Mouse (Mus musculus): ENCODE measurements at regions not wholly inside any gene's neighbourhood (a gene's known extent, or its start where the extent isn't known, plus 50 kb on each side); places are given as distances from the start of the nearest gene placed in this dataset.

DNA sequence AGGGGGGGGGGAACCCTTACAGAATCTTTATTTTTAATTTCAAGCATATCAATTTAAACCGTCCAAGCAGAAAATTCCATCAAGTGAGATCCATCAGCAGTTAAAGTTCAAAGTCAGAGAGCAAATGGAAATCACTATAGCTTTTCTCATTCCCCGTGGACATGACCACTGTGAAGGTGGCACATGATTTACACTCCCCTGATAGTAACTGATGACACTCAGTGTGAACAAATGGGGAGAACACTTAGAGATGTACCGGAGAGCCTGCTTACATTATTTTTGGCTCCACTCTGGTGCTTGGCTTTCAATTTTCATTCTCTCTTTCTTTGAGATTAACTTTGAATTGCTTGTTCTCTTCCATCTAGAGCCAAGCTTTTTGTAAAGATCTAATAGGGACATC lies 140.0 kb downstream of the Gm11146 start:
- in situ Hi-C loops (cut with MboI; ENCODE audit: unreplicated experiment in 2 of 2): no loop called here

DNA sequence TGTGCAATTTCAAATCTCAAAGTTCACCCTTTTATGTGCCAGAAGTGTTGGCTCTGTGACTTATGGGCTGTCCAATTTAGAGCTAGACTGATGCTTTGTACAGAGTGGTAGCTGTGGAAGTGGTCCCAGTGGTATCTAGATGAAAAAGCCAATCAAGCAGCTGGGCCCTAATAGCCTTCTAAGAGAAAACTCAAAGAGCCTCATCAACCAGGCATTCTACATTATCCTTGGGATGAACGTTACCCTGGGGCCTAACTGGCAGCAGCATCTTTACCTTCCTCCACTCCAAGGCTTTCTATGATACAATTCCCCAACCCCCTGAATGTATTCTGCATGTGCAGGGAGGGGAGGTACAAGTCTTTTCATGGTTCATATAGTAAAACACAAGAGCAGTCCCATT lies 140.4 kb downstream of the Gm11146 start:
- in situ Hi-C loops (cut with MboI; ENCODE audit: unreplicated experiment in 2 of 2): no loop called here

DNA sequence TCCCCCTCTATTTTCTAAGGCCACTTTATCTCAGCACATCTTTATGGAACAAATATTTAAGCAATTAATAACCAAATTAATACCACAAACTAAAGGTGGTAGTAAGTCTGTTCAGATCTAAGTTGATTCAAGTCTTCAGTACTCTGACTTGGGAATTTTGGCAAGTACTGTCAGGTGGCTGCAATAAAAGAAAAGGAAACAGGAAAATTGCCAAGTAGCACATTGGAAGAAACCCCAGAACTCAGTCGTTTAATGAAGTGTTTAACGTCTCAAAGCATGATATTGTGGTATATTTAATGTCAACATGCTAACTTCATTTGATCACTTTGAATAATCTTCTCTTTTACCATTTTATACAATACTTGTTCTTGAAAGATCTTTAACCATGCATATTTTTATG lies 142.2 kb downstream of the Gm11146 start:
- in situ Hi-C loops (cut with MboI; ENCODE audit: unreplicated experiment in 2 of 2): no loop called here

DNA sequence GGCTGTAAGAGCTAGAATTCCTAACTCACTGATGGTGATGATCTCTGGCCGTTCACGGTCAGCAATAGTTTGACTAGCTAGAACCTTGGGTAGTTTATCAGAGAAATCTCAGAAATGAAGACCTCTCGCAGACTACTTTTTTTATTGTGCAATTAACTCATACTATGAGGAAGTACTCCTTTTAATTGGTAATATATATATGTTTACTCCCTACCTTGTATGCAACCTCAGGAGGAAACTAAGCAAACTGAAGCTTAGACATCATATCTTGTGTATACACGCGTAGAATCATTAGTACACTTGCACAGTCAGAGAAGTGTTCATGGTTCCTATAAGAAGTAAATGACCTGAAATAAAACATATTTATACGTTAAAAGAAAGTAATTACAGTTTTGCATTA lies 157.2 kb downstream of the Gm11146 start:
- in situ Hi-C loops (cut with MboI; ENCODE audit: unreplicated experiment in 2 of 2): loop anchor here (5.0 kb wide), 2 partner anchors 192 to 317 kb away; no protein-coding TSS in a partner anchor

DNA sequence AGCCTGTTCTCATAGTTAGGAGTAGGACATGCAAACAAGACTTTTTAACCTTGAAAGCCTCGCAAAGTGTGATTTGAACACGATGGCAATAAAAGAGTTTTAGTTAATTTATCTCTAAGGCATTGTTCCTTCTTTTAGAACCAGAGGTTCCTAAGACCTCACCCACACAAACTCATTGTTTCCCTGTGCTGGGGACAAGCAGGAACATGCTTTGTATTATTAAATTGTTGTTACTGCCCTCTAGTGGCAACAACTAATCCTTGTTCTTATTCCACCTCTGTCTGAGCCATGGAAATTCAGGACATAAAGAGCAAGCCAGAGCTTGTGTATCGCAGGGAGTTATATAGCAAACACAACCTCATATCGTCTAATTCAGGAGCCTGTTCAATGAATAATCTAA lies 157.9 kb downstream of the Gm11146 start:
- in situ Hi-C loops (cut with MboI; ENCODE audit: unreplicated experiment in 2 of 2): loop anchor here in 1 of 2 experiments (5.0 kb wide), 1 partner anchor 317 kb away; no protein-coding TSS in a partner anchor

DNA sequence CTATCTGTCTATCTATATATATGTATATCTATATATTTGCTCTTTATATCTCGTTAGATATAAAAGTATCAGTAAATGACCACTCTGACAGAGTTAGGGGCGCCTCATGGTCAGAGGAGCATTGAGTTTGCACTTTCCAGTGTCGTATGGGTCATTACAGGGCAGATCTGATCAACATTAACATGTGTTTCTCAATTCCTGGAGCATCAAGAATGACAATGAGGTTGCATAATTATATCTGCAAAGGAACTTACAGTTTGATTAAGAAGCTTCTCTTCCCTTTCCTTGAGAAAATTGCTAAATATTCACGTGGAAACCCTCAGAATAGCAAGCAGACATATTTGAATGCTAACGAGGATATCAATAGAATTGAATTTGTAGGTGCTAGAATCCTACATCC lies 158.6 kb downstream of the Gm11146 start:
- in situ Hi-C loops (cut with MboI; ENCODE audit: unreplicated experiment in 2 of 2): loop anchor here in 1 of 2 experiments (5.0 kb wide), 1 partner anchor 316 kb away; no protein-coding TSS in a partner anchor

DNA sequence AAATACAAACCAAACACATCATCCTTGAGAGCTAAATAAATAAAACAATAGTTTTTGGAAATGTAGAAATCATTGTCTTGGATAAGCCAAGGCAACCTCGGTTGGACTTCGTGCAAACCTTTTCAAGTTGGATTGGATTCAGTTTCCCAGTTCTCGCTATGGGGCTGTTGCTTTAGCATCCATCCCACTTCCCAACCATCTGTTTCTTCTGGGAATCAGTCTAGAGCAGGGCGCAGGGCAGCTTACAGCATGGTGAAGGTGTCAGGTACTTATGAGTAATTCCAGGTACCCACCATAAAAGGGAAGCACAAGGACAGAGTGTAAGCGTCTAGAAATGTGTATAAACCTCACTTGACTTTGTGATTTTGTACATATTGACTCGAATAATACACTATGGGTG lies 159.0 kb downstream of the Gm11146 start:
- in situ Hi-C loops (cut with MboI; ENCODE audit: unreplicated experiment in 2 of 2): loop anchor here in 1 of 2 experiments (5.0 kb wide), 1 partner anchor 316 kb away; no protein-coding TSS in a partner anchor

DNA sequence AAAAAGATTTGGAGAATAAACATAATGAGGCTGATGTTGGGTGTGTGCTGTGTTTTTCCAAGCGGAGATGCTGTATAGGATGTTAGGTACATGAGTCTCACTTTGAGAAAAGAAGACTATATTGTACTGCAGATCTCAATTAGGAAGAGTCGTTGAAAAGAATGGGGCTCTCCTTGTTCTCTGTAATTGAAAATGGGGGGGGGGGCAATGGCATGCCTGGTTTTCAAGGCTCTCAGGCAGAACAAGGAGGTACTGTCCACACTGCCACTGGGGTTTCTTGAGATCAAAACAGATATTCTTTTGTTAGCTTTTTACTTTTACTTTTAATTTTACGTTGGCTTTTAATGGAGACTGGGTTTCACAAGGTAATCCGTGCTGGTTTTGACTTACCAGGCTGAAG lies 170.5 kb downstream of the Gm11146 start:
- in situ Hi-C loops (cut with MboI; ENCODE audit: unreplicated experiment in 2 of 2): no loop called here

DNA sequence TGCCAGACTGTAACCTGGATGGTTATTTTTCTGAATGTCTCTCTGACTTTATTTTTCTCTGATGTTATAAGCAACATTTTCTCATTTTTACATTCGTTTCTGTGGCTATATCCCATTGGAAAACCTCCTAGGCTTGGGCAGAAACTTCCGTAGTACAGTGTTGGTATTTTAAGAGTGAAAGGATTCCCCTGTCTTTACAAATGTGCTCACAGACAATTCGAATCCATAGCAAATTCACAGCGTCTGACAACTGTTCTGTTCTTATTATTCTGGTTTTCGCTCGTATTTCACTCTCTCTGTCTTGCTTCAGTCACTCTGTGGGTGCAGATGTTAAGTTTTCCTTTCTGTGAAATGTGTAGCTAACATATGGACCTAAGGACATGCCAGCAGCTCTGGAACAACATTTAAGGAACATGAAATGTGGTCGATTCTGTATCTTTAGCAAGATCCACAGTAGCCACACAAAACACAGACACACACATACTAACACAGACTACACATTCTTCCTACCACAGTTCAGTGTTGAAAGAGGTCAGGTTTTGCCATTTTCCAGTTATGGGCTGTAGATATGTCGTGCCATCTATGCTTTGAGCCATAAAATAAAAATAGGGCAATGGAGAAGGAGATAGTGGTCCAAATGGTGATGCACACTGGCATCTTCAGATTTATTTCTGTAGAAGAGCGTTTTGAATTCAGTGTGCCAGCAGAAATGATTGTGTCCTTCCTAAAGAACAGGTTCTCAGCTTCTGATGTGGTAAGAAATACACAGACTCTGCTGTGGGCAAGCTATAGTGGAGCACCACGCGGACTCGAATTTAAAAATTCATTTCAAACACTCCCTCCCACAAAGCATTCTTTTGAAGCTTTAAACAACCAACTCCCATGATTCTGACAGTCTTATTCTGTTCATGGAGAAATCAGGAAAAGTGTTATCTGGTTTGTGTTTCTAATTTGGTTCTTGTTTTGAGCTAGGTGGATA lies 179.2 kb downstream of the Gm11146 start:
- in situ Hi-C loops (cut with MboI; ENCODE audit: unreplicated experiment in 2 of 2): no loop called here

DNA sequence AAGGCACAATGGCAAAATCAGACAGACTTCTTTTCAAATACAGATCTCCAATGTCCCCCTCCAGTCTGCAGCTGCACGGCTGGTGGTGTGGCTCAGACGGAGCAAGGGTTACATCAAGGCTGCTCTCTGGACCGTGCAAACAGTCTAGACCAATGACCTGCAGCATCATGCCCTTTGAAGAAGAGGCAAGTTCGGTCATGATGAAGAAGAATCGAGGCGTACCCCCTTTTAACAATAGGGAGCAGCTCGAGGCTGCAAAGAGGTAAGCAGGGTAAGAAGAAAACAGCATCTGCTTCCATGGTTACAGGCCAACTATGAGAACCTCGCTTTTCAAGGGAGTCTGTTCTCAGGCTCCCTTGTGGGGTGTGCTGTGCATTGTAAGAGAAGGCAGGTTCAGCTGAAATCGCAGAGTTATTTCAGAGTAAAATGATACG lies 180.3 kb downstream of the Gm11146 start:
- in situ Hi-C loops (cut with MboI; ENCODE audit: unreplicated experiment in 2 of 2): no loop called here

DNA sequence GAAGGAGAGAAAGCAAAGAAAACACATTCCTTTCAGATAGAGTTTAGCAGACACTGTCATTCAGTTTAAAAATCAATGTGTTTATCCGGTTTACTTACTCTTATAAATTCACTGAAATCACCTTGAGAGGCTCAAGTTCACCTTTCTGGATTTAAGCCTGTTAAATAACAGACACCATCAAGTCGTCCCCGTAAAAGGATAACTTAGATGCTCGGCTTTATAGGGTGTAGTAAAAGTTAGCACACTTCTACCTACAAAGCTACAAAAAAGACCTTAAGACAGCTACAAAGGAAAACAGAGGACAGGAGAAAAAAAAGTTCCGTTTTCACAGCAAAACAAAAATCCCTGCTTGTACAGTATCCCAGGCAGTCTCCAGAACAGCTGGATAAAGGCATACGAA lies 180.9 kb downstream of the Gm11146 start:
- in situ Hi-C loops (cut with MboI; ENCODE audit: unreplicated experiment in 2 of 2): no loop called here

DNA sequence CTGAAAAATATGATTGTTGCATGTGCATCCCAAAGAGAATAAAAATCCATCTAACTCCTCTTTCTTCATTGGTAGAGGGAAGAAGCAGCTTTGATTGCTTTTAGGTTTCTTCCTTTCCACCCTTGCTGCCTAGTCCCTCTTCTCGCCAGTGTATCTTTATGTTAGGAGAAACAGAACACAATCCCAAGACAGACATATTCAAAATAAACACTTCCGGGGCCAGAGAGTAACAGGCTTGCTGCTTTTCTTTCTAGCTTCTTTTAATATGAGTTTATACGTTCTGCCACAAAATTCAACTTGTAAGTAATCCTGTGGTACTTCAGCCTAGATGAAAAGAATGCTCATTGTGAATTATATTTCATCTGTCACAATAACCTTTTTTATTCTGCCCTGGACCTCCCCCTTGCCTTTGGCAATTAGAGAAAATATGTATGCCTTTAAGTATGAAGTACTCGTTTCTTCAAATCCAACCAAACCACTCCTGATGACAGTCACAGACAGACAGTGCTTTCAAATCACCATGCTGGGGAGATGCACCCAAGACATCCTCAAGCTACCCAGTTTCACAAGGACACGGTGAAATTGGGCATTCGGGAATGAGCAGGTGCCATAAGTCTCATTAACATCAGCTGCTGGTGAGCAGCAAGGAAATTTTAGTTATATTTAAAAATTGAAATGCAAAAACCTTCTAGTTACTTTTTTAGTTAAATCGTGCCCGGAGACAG lies 181.6 kb downstream of the Gm11146 start:
- in situ Hi-C loops (cut with MboI; ENCODE audit: unreplicated experiment in 2 of 2): no loop called here

DNA sequence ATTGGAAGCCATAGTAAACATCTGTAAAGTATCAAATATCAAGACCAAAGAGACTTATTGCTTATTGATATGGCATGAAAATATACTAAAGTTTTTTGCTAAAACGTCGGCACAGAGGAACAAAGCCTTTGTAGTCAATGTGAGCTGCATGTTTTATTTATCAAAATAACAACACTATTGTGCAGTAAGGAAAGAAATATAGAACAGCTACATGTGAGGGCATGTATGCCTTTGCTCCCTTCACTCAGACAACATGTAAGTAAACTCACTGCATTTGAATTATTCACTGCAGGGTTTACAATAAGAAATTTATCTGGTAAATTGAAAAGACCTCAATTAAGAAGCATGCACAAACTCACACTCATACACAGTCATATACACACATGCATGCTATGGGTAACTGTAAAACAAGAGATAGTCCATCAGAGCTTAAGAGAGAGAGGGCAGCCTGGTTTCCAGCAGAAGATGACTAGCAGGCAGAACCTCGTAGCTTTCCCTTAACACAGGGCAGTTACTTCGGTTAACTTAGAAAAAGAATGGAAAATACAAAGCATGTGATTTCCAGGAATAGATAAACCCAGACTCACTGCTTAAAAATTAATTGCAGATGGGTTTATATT lies 182.7 kb downstream of the Gm11146 start:
- in situ Hi-C loops (cut with MboI; ENCODE audit: unreplicated experiment in 2 of 2): no loop called here

DNA sequence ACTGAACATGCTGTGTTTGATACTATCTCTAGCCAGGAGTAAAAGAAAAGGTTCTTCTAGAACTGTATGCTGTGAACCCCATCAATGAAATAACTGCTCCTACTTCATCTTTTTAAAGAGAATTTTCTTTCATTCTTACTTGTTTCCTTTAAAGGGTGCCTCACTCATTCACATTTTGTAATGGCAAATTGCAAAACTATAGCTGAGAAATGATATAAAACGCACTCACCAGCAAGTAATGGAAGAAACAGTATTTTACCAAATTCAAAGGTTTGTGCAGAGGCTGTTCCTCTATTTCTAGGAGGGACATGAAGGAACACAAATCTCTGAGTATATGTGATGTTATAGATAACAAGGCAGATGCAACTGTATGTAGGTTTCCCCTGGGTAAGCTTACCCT lies 183.4 kb downstream of the Gm11146 start:
- in situ Hi-C loops (cut with MboI; ENCODE audit: unreplicated experiment in 2 of 2): no loop called here

DNA sequence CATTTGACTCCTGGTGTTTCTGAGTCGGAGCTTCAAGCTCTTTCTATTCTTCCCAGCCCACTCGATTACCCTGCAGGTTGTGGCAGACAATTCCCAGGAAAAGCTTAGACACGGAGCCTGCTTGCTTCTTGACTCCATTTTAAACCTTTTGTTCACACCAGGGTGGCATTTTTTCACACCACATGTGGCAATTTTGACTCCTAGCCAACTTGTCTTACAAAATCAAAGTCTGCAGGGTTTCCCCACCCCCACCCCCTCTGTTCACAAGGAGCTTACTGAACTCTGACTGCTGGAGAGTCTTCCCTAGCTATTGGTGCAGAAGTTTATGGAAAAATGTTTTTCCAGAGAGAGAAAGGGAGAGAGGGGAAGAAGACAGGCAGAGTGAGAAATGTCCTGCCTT lies 184.1 kb downstream of the Gm11146 start:
- in situ Hi-C loops (cut with MboI; ENCODE audit: unreplicated experiment in 2 of 2): no loop called here

DNA sequence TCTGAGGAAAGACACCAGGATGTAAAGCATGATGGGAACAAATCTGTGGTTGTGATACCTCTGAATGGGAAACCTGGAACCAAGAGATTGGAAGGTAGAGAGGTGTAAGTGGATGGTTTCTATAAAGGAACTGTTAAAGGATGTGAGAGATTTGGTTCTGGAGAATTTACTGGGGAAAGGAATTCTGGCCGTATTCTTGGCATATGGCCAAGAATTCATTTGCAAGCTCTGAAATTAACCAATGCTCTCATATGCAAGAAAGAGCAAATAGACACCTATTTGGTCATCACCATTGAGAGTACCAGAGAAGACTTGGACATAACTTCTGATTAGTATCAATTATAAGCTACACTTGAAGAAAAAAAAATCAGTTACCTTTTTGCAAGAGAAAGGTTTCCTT lies 187.3 kb downstream of the Gm11146 start:
- in situ Hi-C loops (cut with MboI; ENCODE audit: unreplicated experiment in 2 of 2): no loop called here

DNA sequence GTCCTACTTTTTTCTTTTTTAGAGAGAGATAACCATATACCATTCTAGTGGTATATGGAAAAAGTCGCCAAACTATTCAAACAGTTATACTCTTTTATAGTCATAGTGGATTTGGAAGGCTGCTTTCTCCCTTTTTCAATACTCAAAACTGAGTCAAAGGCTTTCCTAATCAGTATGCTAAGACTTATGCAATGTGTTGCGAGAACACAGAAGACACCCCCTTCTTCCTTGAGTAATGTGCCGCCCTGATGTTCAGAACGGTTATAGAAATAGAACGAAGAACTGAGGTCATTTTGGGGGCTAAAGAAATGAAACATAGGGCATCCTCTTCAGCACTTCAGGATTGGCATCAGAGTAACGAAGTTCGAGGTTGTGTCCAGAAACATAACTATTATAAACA lies 192.7 kb downstream of the Gm11146 start:
- in situ Hi-C loops (cut with MboI; ENCODE audit: unreplicated experiment in 2 of 2): no loop called here

DNA sequence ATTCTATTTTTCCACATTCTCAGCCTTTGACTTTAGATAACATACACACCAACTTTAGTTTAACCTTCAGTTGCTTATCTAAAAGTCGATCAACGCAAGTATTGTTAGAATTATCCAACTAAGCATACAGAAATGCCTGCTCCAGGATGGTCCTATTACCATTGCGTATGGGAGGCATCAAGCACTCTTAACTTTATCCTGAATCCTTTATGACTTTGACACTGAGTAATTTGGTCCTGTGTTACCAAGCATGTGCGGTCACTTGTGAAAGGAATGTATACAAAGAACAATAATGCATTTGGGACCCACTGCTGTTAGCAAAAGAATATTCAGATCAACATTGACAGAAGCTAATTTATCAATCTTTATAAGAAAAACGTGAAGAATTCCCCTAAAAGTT lies 194.9 kb downstream of the Gm11146 start:
- in situ Hi-C loops (cut with MboI; ENCODE audit: unreplicated experiment in 2 of 2): no loop called here

DNA sequence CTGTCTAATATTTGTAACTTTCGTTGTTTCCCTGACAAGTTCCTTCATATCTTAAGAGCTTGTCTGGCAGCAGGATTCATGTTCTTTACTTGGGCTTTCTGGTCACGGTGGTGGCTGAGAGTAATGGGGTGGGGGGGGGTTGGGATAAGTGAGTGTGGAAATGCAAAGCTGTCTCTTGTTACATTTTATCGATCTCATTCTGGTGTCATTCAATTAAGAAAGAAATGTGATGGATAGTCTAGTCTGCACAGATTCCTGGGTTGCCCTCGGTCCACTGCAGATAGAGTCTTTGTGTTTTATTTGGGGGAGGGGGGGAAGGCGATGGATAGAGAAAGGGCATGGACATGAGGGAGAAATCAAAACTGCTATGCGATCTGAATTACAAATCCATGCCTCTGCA lies 196.0 kb downstream of the Gm11146 start:
- in situ Hi-C loops (cut with MboI; ENCODE audit: unreplicated experiment in 2 of 2): no loop called here

DNA sequence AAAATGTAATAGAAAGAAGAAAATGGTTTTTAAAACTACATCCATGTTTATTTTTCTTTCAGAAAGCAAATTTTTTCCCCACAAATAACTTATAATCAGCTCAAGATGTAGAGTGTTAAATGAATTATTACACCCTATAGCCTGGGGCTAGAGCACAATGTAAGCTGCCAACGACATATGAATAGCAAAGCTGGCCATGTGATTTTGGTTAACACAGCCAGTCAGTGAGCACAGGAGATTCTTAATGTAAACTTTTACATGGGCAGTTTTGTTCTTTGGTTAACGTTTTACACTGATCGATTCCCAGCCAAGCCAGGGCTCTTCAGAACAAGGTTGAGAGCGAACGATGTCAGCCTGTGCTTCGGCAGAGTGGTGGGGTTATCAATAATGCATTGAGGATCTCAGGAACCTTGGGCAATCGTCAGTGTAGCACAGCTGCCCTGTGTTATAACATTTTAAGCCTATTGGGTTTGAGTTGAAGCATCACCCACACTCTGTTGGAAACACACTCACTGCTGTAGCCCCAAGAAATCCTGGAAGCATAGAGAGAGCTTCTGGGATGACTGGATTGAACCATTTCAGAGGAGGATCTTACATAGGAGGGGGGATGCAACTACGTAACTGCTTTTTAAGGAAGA lies 196.6 kb downstream of the Gm11146 start:
- in situ Hi-C loops (cut with MboI; ENCODE audit: unreplicated experiment in 2 of 2): no loop called here
